Mouse (Mus musculus) MEL (cell line): ENCODE data around the gene Asprv1. TPM values are rescaled to one million over a fixed set of nuclear protein-coding genes. Genes with fewer than 3 reads are reported as not detected.

Experiments
- DNase-seq: peaks from one replicate; pipeline ENCODE4 v3.0.0; 2011; ENCODE audit warnings: low read depth, low spot score
- H3K27ac ChIP-seq: 2 replicates; pipeline ENCODE4 v1.5.1; 2012; ENCODE audit warnings: low read depth, mild to moderate bottlenecking, control low read depth, low read length, moderate library complexity; ENCODE audit not compliant: control insufficient read depth
- H3K27me3 ChIP-seq, 2 experiments: fragments of 150-350 bp in 1 of 2; sonication (generic) in 1 of 2; 2 replicates each; pipeline ENCODE4 v1.6.1; 2012; ENCODE audit warnings: low read length in 2 of 2, mild to moderate bottlenecking in 2 of 2, improper control_type of control experiment in 1 of 2, moderate library complexity in 1 of 2; ENCODE audit not compliant: insufficient read depth in 2 of 2, control insufficient read depth in 1 of 2
- H3K36me3 ChIP-seq, 2 experiments: 2 replicates each; pipeline ENCODE4 v1.6.1; 2012 to 2014; ENCODE audit warnings: low read length in 2 of 2, improper control_type of control experiment in 1 of 2, inconsistent platforms in 1 of 2, mild to moderate bottlenecking in 1 of 2; ENCODE audit not compliant: insufficient read depth in 2 of 2, control insufficient read depth in 1 of 2
- H3K4me1 ChIP-seq, 2 experiments: fragments of 150-350 bp in 1 of 2; sonication (generic) in 1 of 2; 2 replicates each; pipeline ENCODE4 v1.6.1; 2012; ENCODE audit warnings: low read length in 2 of 2, improper control_type of control experiment in 1 of 2, mild to moderate bottlenecking in 1 of 2; ENCODE audit not compliant: insufficient read depth in 2 of 2, control insufficient read depth in 1 of 2
- H3K4me3 ChIP-seq, 2 experiments: fragments of 150-350 bp in 1 of 2; sonication (generic) in 1 of 2; 2 replicates each; pipeline ENCODE4 v1.5.1; 2012; ENCODE audit warnings: low read depth in 2 of 2, low read length in 2 of 2, mild to moderate bottlenecking in 2 of 2, moderate library complexity in 2 of 2, control low read depth in 1 of 2, improper control_type of control experiment in 1 of 2; ENCODE audit not compliant: control insufficient read depth in 1 of 2, insufficient read depth in 1 of 2
- H3K79me2 ChIP-seq: 2 replicates; pipeline ENCODE4 v1.6.1; 2012; ENCODE audit warnings: mild to moderate bottlenecking, low read length, moderate library complexity; ENCODE audit not compliant: control insufficient read depth, poor library complexity, insufficient read depth
- H3K9ac ChIP-seq: 2 replicates; pipeline ENCODE4 v1.6.1; 2012; ENCODE audit warnings: low read depth, mild to moderate bottlenecking, control low read depth, low read length, moderate library complexity; ENCODE audit not compliant: control insufficient read depth, poor library complexity, severe bottlenecking
- H3K9me3 ChIP-seq: fragments of 150-350 bp; sonication (generic); replicated peaks from 2 replicates; pipeline ENCODE4 v1.6.1; 2012; ENCODE audit warnings: mild to moderate bottlenecking, low read length, improper control_type of control experiment, moderate library complexity; ENCODE audit not compliant: insufficient read depth
- CHD1 ChIP-seq: IDR thresholded peaks from 2 replicates; pipeline ENCODE4 v1.6.1; 2012; ENCODE audit warnings: low read depth, mild to moderate bottlenecking, inconsistent platforms, low read length, improper control_type of control experiment
- CHD2 ChIP-seq: IDR thresholded peaks from 2 replicates; pipeline ENCODE4 v1.6.1; 2011; ENCODE audit warnings: low read length, improper control_type of control experiment
- GABPA ChIP-seq: IDR thresholded peaks from 2 replicates; pipeline ENCODE4 v1.6.1; 2012; ENCODE audit warnings: low read depth, mild to moderate bottlenecking, inconsistent platforms, low read length, improper control_type of control experiment, moderate library complexity
- GATA1 ChIP-seq: IDR thresholded peaks from 2 replicates; pipeline ENCODE4 v1.6.1; 2011; ENCODE audit warnings: low read depth, low read length, improper control_type of control experiment
- MAFK ChIP-seq: IDR thresholded peaks from 2 replicates; pipeline ENCODE4 v1.6.1; 2011; ENCODE audit warnings: low read depth, mild to moderate bottlenecking, low read length, improper control_type of control experiment, borderline replicate concordance
- MAZ ChIP-seq: IDR thresholded peaks from 2 replicates; pipeline ENCODE4 v1.6.1; 2012; ENCODE audit warnings: low read depth, mild to moderate bottlenecking, inconsistent platforms, low read length, improper control_type of control experiment
- MXI1 ChIP-seq: IDR thresholded peaks from 2 replicates; pipeline ENCODE4 v1.6.1; 2011; ENCODE audit warnings: mild to moderate bottlenecking, low read depth, low read length, improper control_type of control experiment
- POLR2A ChIP-seq, 2 experiments: IDR thresholded peaks; 2 replicates each; pipeline ENCODE4 v1.6.1; 2011 to 2012; ENCODE audit warnings: low read length in 2 of 2, mild to moderate bottlenecking in 2 of 2, control low read depth in 1 of 2, improper control_type of control experiment in 1 of 2, low read depth in 1 of 2, moderate library complexity in 1 of 2; ENCODE audit not compliant: control insufficient read depth in 1 of 2, insufficient read depth in 1 of 2, poor library complexity in 1 of 2
- SMC3 ChIP-seq: IDR thresholded peaks from 2 replicates; pipeline ENCODE4 v1.6.1; 2011; ENCODE audit warnings: low read depth, low read length, improper control_type of control experiment
- TBP ChIP-seq: IDR thresholded peaks from 2 replicates; pipeline ENCODE4 v1.8.0; 2011; ENCODE audit warnings: low read depth, low read length, improper control_type of control experiment
- TCF12 ChIP-seq: IDR thresholded peaks from 2 replicates; pipeline ENCODE4 v1.6.1; 2014; ENCODE audit warnings: low read depth, mild to moderate bottlenecking, inconsistent platforms, low read length, improper control_type of control experiment, moderate library complexity
- USF2 ChIP-seq, 2 experiments: IDR thresholded peaks; 2 replicates each; pipeline ENCODE4 v1.6.1; 2011 to 2012; ENCODE audit warnings: improper control_type of control experiment in 2 of 2, low read length in 2 of 2, borderline replicate concordance in 1 of 2, inconsistent platforms in 1 of 2, low read depth in 1 of 2, mild to moderate bottlenecking in 1 of 2; ENCODE audit not compliant: insufficient read depth in 1 of 2
- polyA plus RNA-seq, 2 experiments: library from polyadenylated mRNA; stranded (reverse) in 1 of 2; unstranded in 1 of 2; fragments of >175 nt in 1 of 2; fragments of >200 nt in 1 of 2; gene quantifications; 2 replicates each; pipeline versions ENCODE4 v1.2.1 to v1.2.4; 2012; ENCODE audit warnings: low replicate concordance in 2 of 2, low read depth in 1 of 2; ENCODE audit not compliant: insufficient read length in 2 of 2, insufficient read depth in 1 of 2, missing spikeins in 1 of 2
- total RNA-seq: library from RNA; depleted of rRNA; stranded (reverse); fragments of 300-350 nt; gene quantifications from 2 replicates; pipeline ENCODE4 v1.2.3, GENCODE M21; 2012

Gene Asprv1
- total and polyA plus RNA-seq, 3 experiments = not detected

DNA sequence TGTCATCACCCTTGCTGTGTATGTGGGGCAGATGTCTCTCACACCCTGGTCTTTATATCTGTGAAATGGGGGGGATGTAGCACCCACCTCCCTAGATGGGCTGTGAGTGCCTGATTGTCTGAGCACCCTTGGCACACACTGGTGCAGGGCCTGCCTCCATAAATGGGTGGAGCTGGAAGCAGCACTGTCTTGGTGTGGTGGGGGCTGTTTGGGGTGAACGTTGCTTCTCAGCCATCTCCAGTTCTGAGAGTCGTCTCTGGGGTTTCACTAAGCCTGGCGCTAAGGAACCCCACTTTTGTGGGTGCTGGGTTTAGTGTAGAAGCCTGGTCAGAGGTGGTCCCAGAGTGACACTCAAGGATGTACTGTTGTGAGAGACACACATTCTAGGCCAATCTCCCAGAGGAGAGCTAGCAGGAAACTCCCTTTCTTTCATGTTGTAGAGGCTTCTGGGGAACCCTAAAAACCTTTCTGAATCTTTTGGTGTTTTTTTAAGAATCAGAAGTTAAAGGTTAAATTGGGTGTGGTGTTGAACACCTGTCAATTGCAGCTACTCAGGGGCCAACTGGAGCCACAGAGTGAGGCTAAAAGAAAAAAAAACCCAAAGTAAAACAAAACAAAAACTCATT, 16.9 kb downstream of the Asprv1 start:
- no peaks in the 10 kb centered on the region for H3K9me3 ChIP-seq
- DNase-seq = no peak
- no peak for TF ChIP-seq POLR2A (IDR thresholded peaks at IDR 0.05; ENCODE audit: control insufficient read depth in 1 of 2, insufficient read depth in 1 of 2, low read depth in 1 of 2, low read length in 2 of 2, poor library complexity in 1 of 2)
- no peak for TF ChIP-seq TBP
- no peak for TF ChIP-seq USF2 (IDR thresholded peaks at IDR 0.05; ENCODE audit: borderline replicate concordance in 1 of 2, insufficient read depth in 1 of 2, low read depth in 1 of 2, low read length in 2 of 2)
- TF ChIP-seq CHD1 = no peak
- no peaks in the 10 kb centered on the region; a peak in 1 of 4 replicates for H3K36me3 ChIP-seq
- no peaks in the 10 kb centered on the region for H3K27me3 ChIP-seq
- H3K9ac ChIP-seq = no peak overlapping the region
- H3K4me1 ChIP-seq = peaks cover 0 to 3% of the 10 kb centered on the region in 2 experiments; a peak in 1 of 4 replicates
- no peak overlapping the region for H3K4me3 ChIP-seq
- H3K27ac ChIP-seq = no peak overlapping the region
- no peaks in the 10 kb centered on the region for H3K79me2 ChIP-seq

DNA sequence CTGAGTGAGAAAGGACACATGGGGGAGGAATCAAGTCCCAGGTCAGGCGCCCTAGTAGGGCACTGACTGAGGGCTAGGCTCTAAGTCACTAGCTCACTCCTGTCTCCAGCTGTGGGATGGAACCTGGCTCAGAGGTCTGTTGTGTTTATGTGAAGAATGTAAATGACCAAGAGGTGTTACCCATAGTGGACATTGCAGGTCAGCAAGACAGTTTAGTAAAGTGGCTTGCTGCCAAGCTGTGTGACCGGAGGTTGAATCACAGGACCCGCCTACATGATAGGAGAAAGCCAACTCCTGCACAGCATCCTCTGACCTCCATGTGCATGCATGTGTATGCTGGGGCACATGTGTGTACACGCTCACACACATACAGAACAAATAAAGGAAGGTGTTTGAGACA, 17.6 kb downstream of the Asprv1 start:
- H3K9me3 ChIP-seq = no peaks in the 10 kb centered on the region
- no peaks in the 10 kb centered on the region for H3K27me3 ChIP-seq
- TF ChIP-seq GATA1 = no peak
- TF ChIP-seq TCF12 = no peak
- TF ChIP-seq MXI1 = no peak
- no peak for TF ChIP-seq GABPA
- TF ChIP-seq MAFK = no peak
- no peak for TF ChIP-seq SMC3
- TF ChIP-seq CHD2 = no peak
- no peak overlapping the region for H3K27ac ChIP-seq
- no peaks in the 10 kb centered on the region for H3K4me1 ChIP-seq
- H3K36me3 ChIP-seq = no peaks in the 10 kb centered on the region; a peak in 1 of 4 replicates
- H3K9ac ChIP-seq = no peak overlapping the region
- no peak for DNase-seq
- no peak overlapping the region for H3K4me3 ChIP-seq
- H3K79me2 ChIP-seq = no peaks in the 10 kb centered on the region

DNA sequence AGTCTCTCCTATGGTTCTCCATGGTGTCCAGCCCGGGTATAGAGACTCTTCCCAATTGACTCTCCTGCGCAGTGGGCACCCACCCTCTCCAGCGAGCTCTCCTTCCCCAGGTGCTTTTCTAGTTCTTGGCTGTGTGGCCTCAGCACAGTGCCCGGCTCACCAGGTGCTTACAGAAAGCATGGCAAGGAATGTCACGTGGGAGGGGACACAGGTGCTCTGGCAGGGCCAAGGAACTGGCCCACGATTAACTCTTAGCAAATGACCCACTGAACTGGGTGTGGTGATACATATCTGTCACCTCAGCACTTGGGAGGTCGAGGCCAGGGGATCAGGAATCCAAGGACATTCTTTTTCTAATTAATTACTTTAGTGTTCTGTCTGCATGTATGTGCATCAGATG, 18.2 kb downstream of the Asprv1 start:
- no peaks in the 10 kb centered on the region for H3K27me3 ChIP-seq
- H3K27ac ChIP-seq = no peak overlapping the region
- H3K4me1 ChIP-seq = no peaks in the 10 kb centered on the region
- H3K4me3 ChIP-seq = no peak overlapping the region
- TF ChIP-seq MAZ = no peak
- H3K79me2 ChIP-seq = no peaks in the 10 kb centered on the region
- DNase-seq = no peak
- H3K36me3 ChIP-seq = no peaks in the 10 kb centered on the region; a peak in 1 of 4 replicates
- H3K9me3 ChIP-seq = no peaks in the 10 kb centered on the region
- H3K9ac ChIP-seq = no peak overlapping the region
